Mouse (Mus musculus): ENCODE results near the gene Tbc1d15.

DNA sequence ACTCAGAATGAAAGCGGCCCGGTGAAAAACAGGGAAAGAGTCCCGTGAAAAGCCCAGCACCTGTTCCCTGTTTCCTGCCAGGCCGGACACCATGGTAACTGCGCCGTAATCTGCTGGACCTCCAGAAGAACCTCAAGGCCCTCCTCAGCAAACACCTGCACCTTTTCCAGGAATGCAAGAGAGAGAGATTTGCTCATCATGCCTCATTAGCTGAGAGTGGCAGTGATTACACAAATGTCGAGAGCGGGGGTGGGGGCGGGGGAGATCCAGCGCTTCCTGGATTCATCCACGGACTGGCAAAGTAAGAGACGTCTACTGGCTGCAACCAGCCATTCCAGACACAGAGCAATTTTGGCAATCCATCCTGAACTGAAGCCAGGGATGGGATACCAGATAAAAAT is 75.7 kb downstream of the Tbc1d15 start:
- TF ChIP-seq EP300 (IDR thresholded peaks at IDR 0.05; ENCODE audit: low read depth) (no peak), CTCF (IDR thresholded peaks at IDR 0.05; ENCODE audit: low read depth) (no peak)
